Mouse (Mus musculus) ES-E14 (cell line): ENCODE results near the gene Josd2.

ENCODE experiments used
- CHD2 ChIP-seq: IDR thresholded peaks from 2 replicates; pipeline ENCODE4 v1.6.1; 2014; ENCODE audit warnings: mild to moderate bottlenecking, low read depth, low read length, inconsistent platforms
- MAFK ChIP-seq: IDR thresholded peaks from 2 replicates; pipeline ENCODE4 v1.6.1; 2014; ENCODE audit warnings: mild to moderate bottlenecking, low read depth, low read length, inconsistent platforms; ENCODE audit not compliant: insufficient read depth
- ZNF384 ChIP-seq: IDR thresholded peaks from 2 replicates; pipeline ENCODE4 v1.6.1; 2012; ENCODE audit warnings: low read depth, low read length, inconsistent platforms

GRCm38 (mm10) chr7:44462218-44463055, 5.3 kb upstream of the Josd2 start:
- no peak for TF ChIP-seq MAFK
- TF ChIP-seq ZNF384: no peak
- no peak for TF ChIP-seq CHD2
